Mouse (Mus musculus): Measurements from ENCODE around the gene Pcare. TPM values are rescaled to one million over a fixed set of nuclear protein-coding genes. Genes with fewer than 3 reads are reported as not detected.
A peak's percentile ranks its signal among the peaks of the same experiment; 100 is the strongest.

The Pcare gene
- total RNA-seq (2021) (under 1 TPM; 0.26 to 0.45 TPM), polyA plus RNA-seq (2012; rRNA removed) (0.02 and 0.15 TPM in 2 replicates)
- long read RNA-seq, full-length matches to known transcripts: 1 of 1 reads
- long read RNA-seq, partial matches to known transcripts: 0 of 1 reads
- long read RNA-seq, other reads (novel, unspliced or antisense): 0 of 1 reads

GRCm38 (mm10) chr17:71752831-71753230, at the start of gene Pcare:
TSS of gene Pcare (minus strand) at chr17:71752894.
- Histone ChIP-seq H3K4me1 (ENCODE audit: control insufficient read depth, insufficient read depth, low read length) (no peaks in the 10 kb centered on the region), H3K27me3 (ENCODE audit: control insufficient read depth, insufficient read depth, low read length) (no peaks in the 10 kb centered on the region), H3K9ac (ENCODE audit: low read depth, low read length) (no peak within 1 kb of the TSS), H3K27ac (no peak within 1 kb of the TSS), H3K4me3 (no peak within 1 kb of the TSS), H3K36me3 (ENCODE audit: control insufficient read depth, insufficient read depth, low read length) (no peaks in the 10 kb centered on the region), H3K79me2 (replicated peaks; ENCODE audit: control insufficient read depth, insufficient read depth, low read length) (no peaks in the 10 kb centered on the region)
- WGBS: 59% methylated on average over 10 of the region's 10 CpGs
- intact Hi-C loops (cut with DNase I): no loop called here
- no peak for TF ChIP-seq POLR2A (IDR thresholded peaks at IDR 0.05; ENCODE audit: insufficient read depth, low read depth, low read length)
- TF ChIP-seq EP300 (IDR thresholded peaks at IDR 0.05; ENCODE audit: insufficient read depth, low read depth, low read length): no peak
- no peak for DNase-seq

- intact Hi-C loops (cut with DNase I): no loop called here
- H3K27me3 ChIP-seq (ENCODE audit: control insufficient read depth, insufficient read depth, low read length): no peaks in the 10 kb centered on the region
- TF ChIP-seq CTCF (IDR thresholded peaks at IDR 0.05): no peak
- TF ChIP-seq POLR2A (IDR thresholded peaks at IDR 0.05; ENCODE audit: insufficient read depth, low read depth, low read length): no peak
- TF ChIP-seq EP300 (IDR thresholded peaks at IDR 0.05; ENCODE audit: insufficient read depth, low read depth, low read length): no peak
- H3K9ac ChIP-seq (ENCODE audit: low read depth, low read length): no peak overlapping the region
- H3K4me3 ChIP-seq: no peak overlapping the region
- peak; percentile 27 to 63 for DNase-seq
- H3K36me3 ChIP-seq (ENCODE audit: control insufficient read depth, insufficient read depth, low read length): peaks cover 4% of the 10 kb centered on the region
- no peaks in the 10 kb centered on the region; the same call in 1 of the 2 replicates for H3K79me2 ChIP-seq (replicated peaks; ENCODE audit: control insufficient read depth, insufficient read depth, low read length)
- H3K27ac ChIP-seq: peak overlapping the region; percentile 69
- H3K4me1 ChIP-seq (ENCODE audit: control insufficient read depth, insufficient read depth, low read length): peaks cover 5% of the 10 kb centered on the region
- 32% methylated on average over 15 of the region's 15 CpGs for WGBS
These were observed 43.0 kb upstream of the Pcare start for GRCm38 (mm10) chr17:71795521-71796205.

DNA sequence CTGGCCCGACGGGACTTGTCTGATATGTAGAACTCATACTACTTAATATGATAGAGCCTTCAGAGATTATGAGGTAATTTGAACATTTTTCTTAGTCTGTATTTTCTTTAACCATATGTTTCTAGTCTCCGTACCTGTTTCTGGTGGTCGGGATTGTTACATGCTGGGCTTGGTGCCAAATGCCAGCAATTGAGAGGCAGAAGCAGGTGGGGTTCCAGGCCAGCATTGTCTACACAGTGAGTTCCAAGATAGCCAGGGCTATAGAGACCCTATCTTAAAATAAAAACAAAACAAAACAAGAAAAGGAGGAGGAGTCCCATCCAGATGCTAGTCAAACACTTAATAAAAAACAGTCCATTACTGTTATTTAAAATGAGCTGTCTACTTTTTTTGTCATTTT, 38.9 kb upstream of the Pcare start:
- H3K36me3 ChIP-seq (ENCODE audit: control insufficient read depth, insufficient read depth, low read length): peaks cover 4% of the 10 kb centered on the region
- no peaks in the 10 kb centered on the region; the same call in 1 of the 2 replicates for H3K79me2 ChIP-seq (replicated peaks; ENCODE audit: control insufficient read depth, insufficient read depth, low read length)
- H3K4me1 ChIP-seq (ENCODE audit: control insufficient read depth, insufficient read depth, low read length): peaks cover 5% of the 10 kb centered on the region
- intact Hi-C loops (cut with DNase I): no loop called here
- TF ChIP-seq POLR2A (IDR thresholded peaks at IDR 0.05; ENCODE audit: insufficient read depth, low read depth, low read length): no peak
- no peak for TF ChIP-seq EP300 (IDR thresholded peaks at IDR 0.05; ENCODE audit: insufficient read depth, low read depth, low read length)
- TF ChIP-seq CTCF (IDR thresholded peaks at IDR 0.05): no peak
- H3K4me3 ChIP-seq: no peak overlapping the region
- H3K27me3 ChIP-seq (ENCODE audit: control insufficient read depth, insufficient read depth, low read length): no peaks in the 10 kb centered on the region
- WGBS: 51% methylated on average over 4 of the region's 4 CpGs
- no peak for DNase-seq
- no peak overlapping the region for H3K27ac ChIP-seq
- H3K9ac ChIP-seq (ENCODE audit: low read depth, low read length): no peak overlapping the region

GRCm38 (mm10) chr17:71791109-71791508, 38.4 kb upstream of the Pcare start:
- intact Hi-C loops (cut with DNase I): no loop called here
- H3K27ac ChIP-seq: no peak overlapping the region
- TF ChIP-seq CTCF (IDR thresholded peaks at IDR 0.05): no peak
- no peak for TF ChIP-seq EP300 (IDR thresholded peaks at IDR 0.05; ENCODE audit: insufficient read depth, low read depth, low read length)
- no peak for TF ChIP-seq POLR2A (IDR thresholded peaks at IDR 0.05; ENCODE audit: insufficient read depth, low read depth, low read length)
- H3K79me2 ChIP-seq (replicated peaks; ENCODE audit: control insufficient read depth, insufficient read depth, low read length): no peaks in the 10 kb centered on the region; the same call in 1 of the 2 replicates
- H3K27me3 ChIP-seq (ENCODE audit: control insufficient read depth, insufficient read depth, low read length): no peaks in the 10 kb centered on the region
- no peak overlapping the region for H3K9ac ChIP-seq (ENCODE audit: low read depth, low read length)
- DNase-seq: no peak
- 77% methylated on average over 4 of the region's 4 CpGs for WGBS
- peaks cover 4% of the 10 kb centered on the region for H3K36me3 ChIP-seq (ENCODE audit: control insufficient read depth, insufficient read depth, low read length)
- H3K4me1 ChIP-seq (ENCODE audit: control insufficient read depth, insufficient read depth, low read length): peaks cover 5% of the 10 kb centered on the region; the same call in 1 of the 2 replicates
- H3K4me3 ChIP-seq: no peak overlapping the region

GRCm38 (mm10) chr17:71786456-71786855, 33.8 kb upstream of the Pcare start:
- DNase-seq: no peak
- H3K4me1 ChIP-seq (ENCODE audit: control insufficient read depth, insufficient read depth, low read length): peaks cover 1% of the 10 kb centered on the region; the same call in 1 of the 2 replicates
- no peak overlapping the region for H3K27ac ChIP-seq
- intact Hi-C loops (cut with DNase I): no loop called here
- 0 out of 2 replicates have a peak, but pooled peaks cover 2% of the 10 kb centered on the region for H3K36me3 ChIP-seq (ENCODE audit: control insufficient read depth, insufficient read depth, low read length)
- no peak overlapping the region for H3K9ac ChIP-seq (ENCODE audit: low read depth, low read length)
- no peaks in the 10 kb centered on the region for H3K79me2 ChIP-seq (replicated peaks; ENCODE audit: control insufficient read depth, insufficient read depth, low read length)
- no peaks in the 10 kb centered on the region for H3K27me3 ChIP-seq (ENCODE audit: control insufficient read depth, insufficient read depth, low read length)
- no peak overlapping the region for H3K4me3 ChIP-seq
- no peak for TF ChIP-seq POLR2A (IDR thresholded peaks at IDR 0.05; ENCODE audit: insufficient read depth, low read depth, low read length)
- TF ChIP-seq EP300 (IDR thresholded peaks at IDR 0.05; ENCODE audit: insufficient read depth, low read depth, low read length): no peak

DNA sequence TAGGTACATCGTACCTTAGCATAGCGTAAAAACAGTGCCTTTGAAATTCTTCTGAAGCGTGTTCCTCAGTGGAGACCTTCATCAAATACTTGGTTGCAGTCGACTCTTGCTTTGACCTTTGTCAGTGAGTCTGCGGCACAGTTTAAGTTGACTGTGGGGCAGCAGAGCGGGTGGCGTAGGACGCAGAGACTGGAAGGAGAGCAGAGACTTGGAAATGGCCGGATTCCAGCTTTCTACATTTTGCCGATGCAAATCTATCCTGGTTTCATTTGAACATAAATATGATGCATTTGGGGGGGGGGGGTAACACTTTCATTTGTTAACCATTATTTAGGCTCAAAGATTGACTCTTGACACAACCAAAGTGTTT, 30.7 kb upstream of the Pcare start:
- Histone ChIP-seq H3K9ac (ENCODE audit: low read depth, low read length) (peak overlapping the region; percentile 73), H3K4me1 (ENCODE audit: control insufficient read depth, insufficient read depth, low read length) (peaks cover 1% of the 10 kb centered on the region; the same call in 1 of the 2 replicates), H3K27me3 (ENCODE audit: control insufficient read depth, insufficient read depth, low read length) (no peaks in the 10 kb centered on the region), H3K27ac (peak overlapping the region; percentile 80), H3K4me3 (peak overlapping the region; percentile 48), H3K79me2 (replicated peaks; ENCODE audit: control insufficient read depth, insufficient read depth, low read length) (no peaks in the 10 kb centered on the region), H3K36me3 (ENCODE audit: control insufficient read depth, insufficient read depth, low read length) (0 out of 2 replicates have a peak, but pooled peaks cover 2% of the 10 kb centered on the region)
- intact Hi-C loops (cut with DNase I): loop anchor here (5.0 kb wide), 1 partner anchor 121 kb away; no protein-coding TSS in a partner anchor
- 14% methylated on average over 10 of the region's 10 CpGs for WGBS
- peak; percentile 20 to 27 for DNase-seq
- no peak for TF ChIP-seq POLR2A (IDR thresholded peaks at IDR 0.05; ENCODE audit: insufficient read depth, low read depth, low read length)
- TF ChIP-seq EP300 (IDR thresholded peaks at IDR 0.05; ENCODE audit: insufficient read depth, low read depth, low read length): no peak
- no peak for TF ChIP-seq CTCF (IDR thresholded peaks at IDR 0.05)

All from heart, adult 2 months (tissue).